Mouse (Mus musculus): ENCODE measurements at regions not wholly inside any gene's neighbourhood (a gene's known extent, or its start where the extent isn't known, plus 50 kb on each side); places are given as distances from the start of the nearest gene placed in this dataset.

DNA sequence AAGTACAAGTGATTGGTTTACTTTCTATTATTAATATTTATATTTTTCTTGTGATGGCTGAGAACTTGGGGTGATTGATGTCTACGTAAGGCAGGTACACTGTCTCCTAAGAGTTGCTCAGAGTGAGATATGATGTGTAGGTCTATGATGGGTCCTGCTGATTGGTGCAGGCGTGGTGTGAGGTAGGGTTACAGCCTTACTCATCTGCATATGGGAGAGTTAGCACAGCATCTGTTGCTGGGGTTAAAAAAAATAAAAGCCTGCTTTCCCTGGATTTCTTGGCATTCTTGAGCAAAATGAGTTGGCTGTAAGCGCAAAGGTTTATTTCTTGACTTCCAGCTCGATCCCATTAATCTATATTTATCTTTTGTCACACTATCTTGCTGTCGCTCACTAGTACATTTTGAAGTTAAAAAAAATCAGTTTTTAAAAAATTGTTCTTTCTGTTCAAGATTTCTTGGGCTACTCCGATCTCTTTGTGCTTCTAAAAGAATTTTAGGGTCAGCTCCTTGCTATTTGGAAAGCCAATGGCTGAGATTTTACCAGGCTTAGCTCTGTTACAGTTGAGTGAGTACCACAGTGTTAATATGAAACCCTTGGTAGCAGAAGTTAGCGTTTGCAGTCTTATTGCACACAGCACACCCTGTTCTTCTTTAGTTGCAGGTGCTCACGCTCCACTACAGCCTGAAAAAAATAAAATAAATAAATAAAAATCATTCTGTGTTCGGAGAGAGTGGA lies 482.0 kb downstream of the Plekhb2 start:
- DNase-seq = peak; percentile 13

DNA sequence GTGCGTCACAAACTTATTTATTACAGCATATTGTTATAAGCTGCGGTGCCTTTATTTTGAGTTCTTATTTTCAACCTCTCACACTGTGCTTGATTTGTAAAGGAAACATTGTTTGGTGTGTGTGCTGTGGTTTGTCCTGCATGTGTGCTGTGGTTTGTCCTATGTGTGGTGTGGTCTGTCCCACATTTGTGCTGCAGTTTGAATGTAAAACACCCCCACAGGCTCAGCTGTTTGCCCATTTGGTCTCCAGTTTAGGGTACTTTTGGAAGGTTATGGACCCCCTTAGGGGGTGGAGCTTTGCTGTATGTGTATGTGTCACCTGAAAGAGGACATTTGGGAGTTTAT lies 482.5 kb downstream of the Plekhb2 start:
- DNase-seq = no peak

DNA sequence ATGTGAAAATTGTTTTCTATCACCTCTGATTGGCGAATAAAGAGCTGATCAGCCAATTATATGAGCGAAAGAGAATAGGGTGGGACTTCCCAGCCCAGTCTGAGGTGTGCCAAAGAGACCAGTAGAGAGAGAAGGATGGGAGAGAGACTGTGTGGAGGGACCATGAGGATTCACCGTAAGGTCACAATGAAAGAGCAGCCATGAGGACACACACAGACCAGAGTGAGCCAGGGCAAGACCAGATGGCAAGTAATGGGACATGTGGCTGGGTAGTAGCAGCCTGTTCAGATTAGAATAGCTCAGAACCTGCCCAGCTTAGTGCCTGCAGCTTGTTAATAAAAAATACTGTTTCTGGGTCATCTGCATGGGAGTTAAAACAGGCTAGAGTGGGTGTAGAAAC lies 487.9 kb downstream of the Plekhb2 start:
- DNase-seq = no peak

DNA sequence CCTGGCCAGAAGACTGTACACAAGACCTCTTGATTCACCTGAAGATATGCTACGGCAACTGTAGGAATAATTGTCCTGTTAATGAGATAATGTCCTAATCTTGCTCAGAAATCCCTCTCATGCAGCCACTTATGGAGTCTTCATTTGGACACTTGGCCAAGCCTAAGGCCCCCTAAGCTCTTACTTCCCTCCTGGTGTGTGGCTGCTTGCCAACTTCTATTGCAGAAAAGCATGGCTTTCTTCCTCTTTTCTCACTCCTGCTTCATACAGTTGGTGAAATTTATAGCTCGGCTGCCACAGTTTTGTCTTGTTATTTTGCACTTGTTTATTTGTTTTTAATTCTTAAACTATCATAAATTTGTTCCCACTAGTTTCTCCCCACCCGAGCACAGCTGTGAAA lies 488.4 kb downstream of the Plekhb2 start:
- DNase-seq = no peak

DNA sequence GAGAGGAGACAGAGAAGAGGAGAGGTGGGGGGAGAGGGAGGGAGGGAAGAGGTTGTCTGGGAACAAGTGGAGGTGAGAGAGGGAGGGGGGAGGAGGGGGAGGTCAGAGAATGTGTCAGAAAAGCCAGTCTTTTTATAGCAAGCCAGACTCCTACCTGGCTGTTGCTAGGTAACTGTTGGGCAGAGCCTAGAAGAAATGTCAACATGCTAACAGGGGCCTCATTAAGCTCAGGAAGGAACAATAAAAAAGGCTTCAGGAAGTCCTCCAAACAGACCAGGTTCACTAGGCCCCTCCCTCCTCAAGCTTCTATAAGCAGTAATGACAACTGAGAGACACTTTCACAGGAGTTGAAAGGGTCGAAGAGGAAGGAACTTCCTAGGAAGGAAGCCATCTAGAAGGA lies 494.8 kb downstream of the Plekhb2 start:
- DNase-seq = no peak

DNA sequence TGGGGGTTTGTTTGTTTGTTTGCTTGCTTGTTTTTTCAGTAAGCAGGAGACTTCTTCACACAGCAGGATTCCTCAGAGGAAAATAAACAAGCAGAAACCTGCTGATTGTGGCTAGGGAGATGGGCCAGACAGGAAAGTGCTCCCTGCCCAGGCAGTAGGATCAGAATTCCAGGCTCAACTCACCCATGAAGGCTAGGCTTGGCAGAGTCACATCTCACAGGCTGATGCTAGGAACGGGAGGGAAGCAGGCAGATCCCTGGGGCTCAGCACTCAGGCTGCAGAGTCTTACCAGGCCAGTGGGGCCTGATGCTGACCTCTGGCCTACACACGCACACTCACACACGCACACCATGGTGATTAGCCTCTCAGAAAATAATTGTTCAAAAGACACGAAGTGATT lies 498.5 kb downstream of the Plekhb2 start:
- no peak for DNase-seq

DNA sequence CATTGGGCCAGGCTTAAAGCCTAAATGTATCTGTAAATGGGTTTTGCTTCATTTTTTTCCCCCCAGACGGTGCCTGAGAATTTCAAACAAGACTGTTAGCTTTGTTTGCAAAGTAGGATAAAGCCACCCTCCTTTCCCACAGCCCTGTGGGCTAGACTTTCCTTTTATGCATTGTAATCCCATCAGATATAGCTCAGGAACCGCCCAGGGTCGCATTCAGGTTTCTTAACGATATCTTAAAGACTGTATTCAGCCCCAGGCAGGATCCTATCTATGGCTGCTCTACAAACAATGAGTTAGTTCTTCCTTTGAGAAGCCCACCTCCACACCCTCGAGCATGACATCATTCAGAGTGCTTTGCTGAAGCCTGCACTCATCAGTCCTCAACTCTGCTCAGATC lies 509.2 kb downstream of the Plekhb2 start:
- no peak for DNase-seq

DNA sequence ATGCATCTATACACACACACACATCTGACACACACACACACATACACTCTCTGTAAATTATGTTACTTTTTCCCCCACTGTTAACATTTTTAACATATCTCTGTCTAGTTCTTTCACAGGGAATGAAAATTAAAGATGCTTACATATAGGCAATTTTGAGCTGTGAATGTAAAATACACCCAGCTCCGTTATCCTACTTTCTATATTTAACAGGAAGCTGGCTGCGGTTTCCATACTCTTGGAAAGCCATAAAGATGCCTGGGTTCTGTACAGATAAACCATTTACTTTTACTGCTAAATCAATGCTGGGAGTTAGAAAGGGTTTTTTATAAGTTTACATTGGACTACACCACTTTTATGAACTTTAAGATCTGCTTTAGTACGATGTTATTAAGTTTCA lies 511.7 kb downstream of the Plekhb2 start:
- DNase-seq = peak; percentile 18

DNA sequence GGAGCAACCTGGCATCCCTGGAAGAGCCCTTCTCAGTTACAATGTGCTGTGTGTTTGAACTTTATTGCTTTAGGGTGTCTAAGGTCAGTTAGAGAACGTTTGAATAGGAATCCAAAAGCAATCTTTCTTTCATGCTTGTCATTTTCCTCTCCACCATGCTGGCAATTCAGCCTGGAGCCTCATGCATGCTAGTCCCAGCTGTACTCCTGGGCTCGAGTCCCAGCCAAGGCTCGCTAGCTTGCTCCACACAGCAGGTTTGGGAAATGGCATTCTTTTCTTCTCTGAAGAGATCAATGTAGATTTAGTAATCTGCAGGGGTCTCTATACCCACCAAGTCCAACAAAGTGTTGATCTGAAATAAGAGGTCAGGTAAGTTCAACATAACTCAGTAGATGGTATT lies 513.1 kb downstream of the Plekhb2 start:
- DNase-seq = no peak

DNA sequence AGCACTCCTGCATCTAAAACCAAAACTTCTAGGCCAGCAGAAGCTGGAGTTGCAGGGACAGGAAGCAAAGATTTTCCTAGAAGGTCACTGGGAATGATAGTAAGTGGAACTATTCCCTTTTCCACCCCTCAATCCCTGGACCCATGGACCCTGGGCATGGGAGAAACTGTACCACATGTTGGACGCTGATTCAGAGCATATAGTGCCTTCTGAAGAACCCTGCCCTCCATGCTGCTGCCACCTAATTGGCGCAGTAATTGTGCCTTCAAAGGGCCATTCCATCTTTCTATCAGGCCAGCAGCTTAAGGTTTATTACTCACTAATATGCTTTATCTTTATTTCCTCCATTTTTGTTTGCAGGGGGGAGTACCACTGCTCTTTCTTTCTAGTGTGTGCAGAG lies 516.8 kb downstream of the Plekhb2 start:
- no peak for DNase-seq

DNA sequence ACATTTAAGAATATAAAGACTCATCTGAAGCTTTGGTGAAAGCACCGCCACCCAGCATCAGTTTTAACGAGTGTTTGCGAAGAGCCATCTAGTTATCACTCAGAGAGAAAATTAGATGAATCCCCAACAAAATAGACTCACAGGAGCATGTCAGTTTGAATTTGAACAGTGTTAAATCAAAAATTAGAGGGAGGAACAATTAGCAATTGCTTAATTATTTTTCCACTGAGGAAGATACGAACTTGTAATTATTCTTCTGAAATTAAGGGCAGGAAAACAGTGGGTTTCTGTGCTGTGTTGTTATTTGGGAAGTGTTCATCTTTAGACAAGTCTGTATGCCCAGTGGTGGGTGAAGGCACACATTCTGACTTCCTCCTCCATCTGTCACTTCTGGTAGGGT lies 523.0 kb downstream of the Plekhb2 start:
- DNase-seq = no peak

DNA sequence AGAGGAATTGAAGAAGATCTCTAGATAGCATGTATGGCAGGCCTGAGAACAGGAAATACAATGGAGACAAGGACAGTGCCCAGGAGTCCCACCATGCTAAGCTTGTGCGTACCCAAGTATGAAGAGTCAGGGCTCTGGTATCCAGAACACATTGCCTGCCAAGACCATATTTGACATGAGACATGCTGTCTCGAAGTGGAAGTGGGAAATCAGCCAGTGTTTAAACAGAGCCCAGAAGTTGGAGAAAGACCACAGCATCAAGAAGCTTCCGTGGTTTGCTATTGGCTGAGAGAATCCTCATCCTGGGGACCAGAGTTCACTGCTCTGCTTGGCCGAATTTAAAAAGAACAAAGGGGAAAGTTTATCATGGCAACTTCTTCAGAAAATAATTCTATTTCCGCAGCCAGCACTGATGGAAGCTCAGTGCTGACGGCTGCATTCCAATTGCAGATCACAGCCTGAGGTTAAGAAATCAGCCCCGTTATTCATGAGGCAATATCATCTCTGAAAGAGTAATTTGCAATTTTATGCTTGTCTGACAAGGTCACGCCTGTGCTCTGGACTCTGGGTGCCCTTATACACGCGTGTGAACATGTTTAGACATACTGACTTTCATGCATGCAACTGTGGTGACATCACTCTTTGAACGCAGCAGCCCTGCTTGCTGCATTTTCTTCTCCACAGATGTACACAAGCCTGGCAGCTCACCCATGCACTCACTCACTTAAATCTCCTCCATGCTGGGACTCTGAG lies 531.0 kb downstream of the Plekhb2 start:
- DNase-seq = no peak

DNA sequence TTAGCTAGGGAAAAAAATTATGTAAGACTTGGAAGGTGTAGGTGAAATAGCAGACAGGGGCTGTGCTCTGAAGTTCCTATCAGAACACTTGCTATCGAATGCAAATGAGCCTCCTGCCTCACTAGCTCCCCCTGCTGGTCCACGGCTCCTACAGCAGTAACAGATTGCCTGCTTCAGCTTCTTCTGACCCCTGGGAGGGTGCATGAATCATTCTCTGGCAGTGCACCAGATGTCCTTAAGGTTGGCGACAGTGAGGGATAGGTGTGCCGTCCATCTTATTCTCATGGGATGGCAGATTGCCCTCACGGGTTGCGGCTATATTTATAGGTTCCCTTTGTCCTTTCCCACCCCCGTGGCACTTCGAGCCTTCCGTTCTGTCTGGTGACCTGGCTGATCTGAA lies 535.7 kb downstream of the Plekhb2 start:
- peak; percentile 82 for DNase-seq

DNA sequence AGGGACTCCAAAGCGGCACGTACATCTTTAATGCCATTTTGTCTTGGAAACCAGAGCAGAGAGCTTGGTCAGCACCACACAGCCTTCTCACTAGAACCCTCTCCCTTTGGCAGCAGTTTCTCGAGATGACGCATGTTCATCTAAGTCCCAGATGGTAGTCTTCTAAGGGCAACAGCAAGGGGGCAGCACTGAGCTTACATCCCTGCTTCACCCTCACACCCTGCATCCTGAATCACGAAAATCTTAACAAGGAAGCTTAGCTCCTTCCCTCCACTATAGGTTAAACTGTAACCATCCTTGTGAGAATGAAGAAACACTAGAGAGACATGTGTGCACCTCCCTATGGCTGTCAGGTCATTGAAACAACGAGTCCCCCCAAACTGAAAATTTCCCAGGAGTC lies 538.4 kb downstream of the Plekhb2 start:
- peak; percentile 63 for DNase-seq

DNA sequence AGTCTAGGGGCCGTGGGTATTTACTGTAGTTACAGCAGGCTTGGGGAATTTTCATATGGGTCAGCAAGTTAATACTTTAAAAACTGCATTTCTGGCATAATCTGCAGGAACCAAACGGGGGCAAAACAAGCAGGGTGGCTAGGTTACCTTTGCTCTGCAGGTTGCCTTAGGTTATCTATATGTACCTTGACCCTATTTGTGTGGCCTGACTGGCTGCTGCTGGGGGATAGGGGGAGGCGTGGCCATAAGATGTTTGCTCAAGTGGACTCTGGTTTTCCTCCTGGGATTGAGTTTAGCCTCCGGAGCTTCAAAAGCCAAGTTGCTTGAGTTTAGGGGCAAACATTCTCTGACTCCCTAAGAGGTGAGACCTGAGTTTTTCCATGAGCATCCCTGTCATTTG lies 540.6 kb downstream of the Plekhb2 start:
- DNase-seq = no peak

DNA sequence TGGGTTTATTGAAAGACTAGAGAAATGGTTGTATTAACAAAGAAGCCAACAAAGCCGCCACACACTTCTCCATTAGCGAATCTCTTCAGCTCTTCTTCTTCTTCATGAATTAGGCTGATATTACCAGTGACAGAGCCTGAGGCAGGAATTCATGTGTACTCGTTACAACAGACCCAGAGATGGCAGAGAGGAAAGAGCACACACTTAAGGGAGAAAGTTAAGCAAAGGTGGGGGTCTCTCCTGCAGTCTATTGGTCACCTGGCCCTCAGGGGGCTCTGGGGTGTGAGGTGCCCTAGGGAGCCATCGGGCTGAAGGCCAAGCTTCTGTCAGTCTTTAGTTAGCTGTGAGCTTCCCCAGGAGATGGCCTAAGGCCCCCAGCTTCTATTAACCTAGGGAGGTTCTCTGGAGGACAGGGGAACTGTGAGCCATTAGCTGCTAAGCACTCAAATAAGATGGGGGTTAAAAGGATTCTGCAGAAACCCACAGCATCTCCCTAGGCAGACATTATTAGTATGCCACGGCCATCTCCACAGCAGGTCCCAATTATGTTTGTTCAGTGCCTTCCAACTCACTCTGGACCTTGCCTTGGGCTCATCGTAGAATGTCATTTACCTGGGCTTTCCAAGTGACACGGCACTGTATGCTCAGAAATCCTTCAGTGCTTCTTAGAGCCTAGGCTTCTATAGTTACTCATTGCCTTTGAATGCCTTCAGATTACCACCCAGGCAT lies 541.2 kb downstream of the Plekhb2 start:
- no peak for DNase-seq

DNA sequence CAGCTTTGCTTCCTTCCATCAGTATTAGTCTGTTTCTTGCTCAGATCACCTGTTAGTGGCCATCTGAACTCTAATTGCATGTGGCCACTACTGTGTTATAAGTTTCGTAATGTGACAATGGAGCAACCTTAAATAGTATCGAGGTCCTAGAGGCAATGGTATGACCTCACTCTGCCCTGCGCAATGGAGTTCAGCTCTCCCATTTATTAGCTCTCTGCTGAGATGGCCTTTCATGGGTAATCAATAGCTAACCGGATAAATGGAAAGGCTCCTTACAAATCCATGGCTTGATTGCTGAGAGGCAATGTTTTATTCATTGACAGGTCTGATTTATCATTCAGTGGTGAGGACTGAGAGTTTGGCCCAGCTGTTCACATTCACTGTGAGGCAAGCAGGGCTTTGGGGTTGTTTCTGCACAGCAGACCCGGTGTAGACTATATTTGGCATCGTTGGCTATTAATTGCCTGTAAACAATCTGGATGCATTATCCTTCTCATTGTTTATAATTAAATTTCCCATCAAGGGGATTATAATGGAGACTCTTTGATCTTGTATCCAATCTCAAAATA lies 543.9 kb downstream of the Plekhb2 start:
- no peak for DNase-seq

DNA sequence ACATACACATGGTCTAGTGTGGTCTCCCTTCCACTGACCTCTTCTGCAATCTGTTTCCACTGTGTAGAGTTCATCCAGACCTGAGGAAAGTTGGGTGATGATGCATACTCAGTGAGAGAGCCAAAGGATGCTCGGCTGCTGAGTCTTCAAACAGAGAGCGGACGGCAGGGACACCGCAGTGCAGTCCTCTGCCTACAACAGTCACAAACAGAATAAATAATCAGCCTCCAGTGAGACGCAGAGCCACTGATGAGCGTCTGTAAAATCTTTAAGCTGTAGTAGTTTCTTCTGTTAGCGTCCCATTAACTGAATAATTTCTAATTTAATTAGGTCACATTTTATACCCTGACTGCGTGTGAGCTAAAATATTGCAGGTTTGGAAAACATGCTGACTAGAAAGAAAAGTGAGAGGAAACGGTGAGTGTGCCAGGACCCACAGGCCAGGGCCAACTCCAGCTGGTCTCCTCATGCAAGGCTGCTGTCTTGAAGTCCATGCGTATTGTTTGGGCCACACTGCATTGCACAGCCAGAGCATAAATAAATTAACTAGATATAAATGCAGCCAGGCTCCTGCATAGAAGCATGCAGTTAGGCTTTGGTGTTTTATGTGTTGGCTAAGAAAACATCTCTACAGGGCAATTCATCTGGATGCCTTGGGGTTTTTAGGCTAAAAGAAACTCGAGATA lies 551.0 kb downstream of the Plekhb2 start:
- DNase-seq = no peak

DNA sequence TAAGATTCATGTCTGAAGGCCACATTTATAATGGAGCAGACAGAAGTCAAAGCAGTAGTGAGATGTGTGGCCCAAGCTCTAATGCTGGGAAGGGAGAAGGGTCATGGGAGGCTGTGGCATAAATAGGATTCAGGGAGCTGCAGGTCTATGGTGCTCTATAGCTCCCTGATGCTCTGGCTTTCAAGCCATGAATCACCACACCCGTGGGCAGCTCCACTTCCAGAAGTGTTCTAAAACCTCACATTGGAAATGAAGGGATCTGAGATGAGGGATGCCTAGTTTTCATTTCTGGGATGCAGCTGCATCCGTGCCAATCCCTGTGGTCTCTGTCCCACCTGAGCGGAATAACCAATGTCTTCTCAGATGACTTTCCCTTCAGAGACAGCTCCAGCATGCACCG lies 553.2 kb downstream of the Plekhb2 start:
- DNase-seq = peak; percentile 38

DNA sequence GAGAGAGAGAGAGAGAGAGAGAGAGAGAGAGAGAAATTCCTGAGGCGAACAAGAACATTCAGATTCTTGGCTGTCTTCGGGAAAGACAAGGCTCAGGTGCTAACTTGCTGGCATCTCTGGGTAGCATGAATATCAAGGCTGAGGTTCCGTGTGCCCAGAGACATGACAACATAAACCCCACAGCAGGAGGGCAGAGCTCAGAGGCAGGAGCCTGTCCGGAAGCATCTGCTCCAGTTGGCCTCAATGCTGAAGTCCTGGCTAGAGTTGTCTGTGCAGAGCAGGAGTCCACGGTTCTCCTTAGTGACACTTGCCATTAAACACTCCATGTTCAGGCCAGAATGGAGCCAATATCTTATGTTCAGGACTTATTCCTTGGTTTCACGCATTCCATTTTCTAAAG lies 555.6 kb downstream of the Plekhb2 start:
- no peak for DNase-seq

DNA sequence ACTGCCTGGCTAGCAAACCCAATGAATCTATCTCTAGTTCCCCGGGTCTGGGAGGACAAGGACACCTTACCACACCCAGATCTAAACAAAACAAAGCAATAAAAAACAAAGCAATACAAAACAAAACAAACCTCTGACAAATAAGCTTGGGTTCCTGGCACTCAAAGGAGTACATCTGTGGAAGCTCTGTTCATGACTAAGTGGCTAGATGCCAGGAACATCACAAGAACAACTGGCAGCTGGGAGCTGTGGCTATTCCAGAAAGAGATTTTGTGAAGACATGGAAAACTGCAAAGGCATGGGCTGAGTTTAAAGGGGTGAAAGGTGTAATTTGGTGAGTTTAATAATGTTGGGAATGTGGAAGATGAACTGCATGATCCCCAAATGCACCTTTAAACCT lies 565.9 kb downstream of the Plekhb2 start:
- peak; percentile 18 for DNase-seq

DNA sequence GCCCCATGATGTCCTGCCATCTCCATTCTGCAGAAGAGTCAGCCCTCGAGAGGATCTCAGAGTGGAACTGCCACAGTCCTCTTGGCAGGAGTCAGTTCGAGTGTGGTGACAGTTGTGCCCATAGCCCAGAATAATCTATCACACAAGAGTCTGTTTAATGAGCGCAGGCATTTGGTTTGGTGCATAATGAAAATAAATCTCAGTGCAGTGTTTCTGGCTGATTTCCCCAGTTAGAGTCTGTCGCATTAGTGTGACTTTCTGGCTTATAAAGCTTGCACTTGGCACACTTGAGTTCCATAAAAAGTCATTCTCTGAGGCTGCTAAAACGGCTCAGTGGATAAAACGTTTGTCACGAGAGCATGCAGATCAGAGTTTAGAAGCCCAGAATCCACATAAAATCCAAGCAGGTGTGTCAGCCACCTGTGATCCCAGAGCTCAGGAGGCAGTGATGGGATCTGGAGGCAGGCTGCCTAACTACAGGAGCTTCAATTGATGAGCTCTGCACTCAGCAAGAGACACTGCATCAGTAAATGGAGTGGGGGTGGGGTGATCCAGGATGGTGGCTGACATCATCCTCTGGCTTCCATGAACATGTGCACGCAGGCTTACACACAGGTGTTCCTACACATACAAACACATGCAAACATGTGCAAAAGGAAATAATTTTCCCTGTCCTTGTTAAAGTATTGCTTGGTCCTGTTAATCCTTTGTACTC lies 578.5 kb downstream of the Plekhb2 start:
- DNase-seq = no peak

All from right cerebral cortex, adult 18-20 months (tissue).